Mouse (Mus musculus): Measurements from ENCODE around the gene Wfdc12. TPM values are rescaled to one million over a fixed set of nuclear protein-coding genes. Genes with fewer than 3 reads are reported as not detected.

Wfdc12 gene
- total RNA-seq, 2 experiments from 2014 or later, result not detected

GRCm38 (mm10) chr2:164180124-164180523 lies 10.3 kb downstream of the Wfdc12 start:
- peak; percentile 42 to 62 for DNase-seq
- intact Hi-C loops (cut with DNase I), result loop anchor here (2.0 kb wide), 2 partner anchors 45 to 77 kb away; no protein-coding TSS in a partner anchor

- intact Hi-C loops (cut with DNase I), result no loop called here
- DNase-seq, result no peak
Measured at GRCm38 (mm10) chr2:164177831-164178230, 12.6 kb downstream of the Wfdc12 start.

GRCm38 (mm10) chr2:164175850-164176249 lies 14.6 kb downstream of the Wfdc12 start:
- intact Hi-C loops (cut with DNase I), result no loop called here

GRCm38 (mm10) chr2:164174649-164175395 lies 15.6 kb downstream of the Wfdc12 start:
- intact Hi-C loops (cut with DNase I), result no loop called here
- DNase-seq, result no peak

More at GRCm38 (mm10) chr2:164175850-164176249, 14.6 kb downstream of the Wfdc12 start:
- no peak for DNase-seq

GRCm38 (mm10) chr2:164173394-164173793 lies 17.0 kb downstream of the Wfdc12 start:
- DNase-seq, result peak in 1 of 2 experiments; percentile 15

GRCm38 (mm10) chr2:164170902-164171301 lies 19.5 kb downstream of the Wfdc12 start, which contains the start of gene Kcns1:
Gene Kcns1 (minus strand): TSS chr2:164171113.
- intact Hi-C loops (cut with DNase I), result no loop called here
- DNase-seq, result no peak

More at GRCm38 (mm10) chr2:164173394-164173793, 17.0 kb downstream of the Wfdc12 start:
- intact Hi-C loops (cut with DNase I), result no loop called here

- DNase-seq, result no peak
- intact Hi-C loops (cut with DNase I), result no loop called here
Measured at GRCm38 (mm10) chr2:164170326-164170725, 20.1 kb downstream of the Wfdc12 start.

GRCm38 (mm10) chr2:164168571-164168946 lies 21.8 kb downstream of the Wfdc12 start:
- no peak for DNase-seq

GRCm38 (mm10) chr2:164167752-164168570 lies 22.4 kb downstream of the Wfdc12 start:
- intact Hi-C loops (cut with DNase I), result no loop called here
- DNase-seq, result no peak

More at GRCm38 (mm10) chr2:164168571-164168946, 21.8 kb downstream of the Wfdc12 start:
- intact Hi-C loops (cut with DNase I), result no loop called here

GRCm38 (mm10) chr2:164164941-164165340 lies 25.5 kb downstream of the Wfdc12 start:
- intact Hi-C loops (cut with DNase I), result no loop called here
- no peak for DNase-seq

GRCm38 (mm10) chr2:164161515-164162055 lies 28.8 kb downstream of the Wfdc12 start:
- no peak for DNase-seq
- intact Hi-C loops (cut with DNase I), result no loop called here

GRCm38 (mm10) chr2:164158838-164159237 lies 31.6 kb downstream of the Wfdc12 start:
- intact Hi-C loops (cut with DNase I), result no loop called here
- DNase-seq, result no peak

GRCm38 (mm10) chr2:164156158-164156557 lies 34.2 kb downstream of the Wfdc12 start:
- intact Hi-C loops (cut with DNase I), result no loop called here

GRCm38 (mm10) chr2:164154007-164154406 lies 36.4 kb downstream of the Wfdc12 start:
- DNase-seq, result no peak
- intact Hi-C loops (cut with DNase I), result no loop called here

More at GRCm38 (mm10) chr2:164156158-164156557, 34.2 kb downstream of the Wfdc12 start:
- DNase-seq, result no peak

GRCm38 (mm10) chr2:164152341-164152740 lies 38.1 kb downstream of the Wfdc12 start:
- no peak for DNase-seq
- intact Hi-C loops (cut with DNase I), result no loop called here

GRCm38 (mm10) chr2:164150086-164150760 lies 40.2 kb downstream of the Wfdc12 start:
- intact Hi-C loops (cut with DNase I), result no loop called here
- peak in 1 of 2 experiments; percentile 29 for DNase-seq

- no peak for DNase-seq
- intact Hi-C loops (cut with DNase I), result no loop called here
Measured at GRCm38 (mm10) chr2:164146556-164146955, 43.9 kb downstream of the Wfdc12 start.

GRCm38 (mm10) chr2:164144541-164144940 lies 45.9 kb downstream of the Wfdc12 start:
- no peak for DNase-seq
- intact Hi-C loops (cut with DNase I), result no loop called here

- DNase-seq, result no peak
- intact Hi-C loops (cut with DNase I), result no loop called here
Measured at GRCm38 (mm10) chr2:164144025-164144424, 46.4 kb downstream of the Wfdc12 start.

- peak; percentile 50 to 54 for DNase-seq
- intact Hi-C loops (cut with DNase I), result no loop called here
Measured at GRCm38 (mm10) chr2:164142021-164142420, 48.4 kb downstream of the Wfdc12 start.
